Mouse (Mus musculus): Measurements from ENCODE around the gene a.

a gene

GRCm38 (mm10) chr2:155091743-155092075 is 300.5 kb downstream of the a start:
- no peak for DNase-seq (ENCODE audit: extremely low read depth, low read depth)

- DNase-seq (ENCODE audit: extremely low read depth, low read depth): no peak
These were observed 302.2 kb downstream of the a start for GRCm38 (mm10) chr2:155093418-155093817.

GRCm38 (mm10) chr2:155098720-155099380 is 307.6 kb downstream of the a start:
- peak; percentile 15 for DNase-seq (ENCODE audit: extremely low read depth, low read depth)

GRCm38 (mm10) chr2:155099421-155099820 is 308.2 kb downstream of the a start:
- DNase-seq (ENCODE audit: extremely low read depth, low read depth): no peak

- no peak for DNase-seq (ENCODE audit: extremely low read depth, low read depth)
These were observed 309.0 kb downstream of the a start for GRCm38 (mm10) chr2:155099994-155100795.

Measured in MEL-GATA-1-ER (cell line).